Mouse (Mus musculus) CH12F3 (cell line): Measurements from ENCODE around the gene Rabggta.

Source experiments
- in situ Hi-C: fragments of 300-500 bp; cut with MboI; formaldehyde crosslinking; loops from 2 replicates; pipeline ENCODE4 v1.14.3; 2020; ENCODE audit warnings: low sequenced_read_pairs

Gene Rabggta

DNA sequence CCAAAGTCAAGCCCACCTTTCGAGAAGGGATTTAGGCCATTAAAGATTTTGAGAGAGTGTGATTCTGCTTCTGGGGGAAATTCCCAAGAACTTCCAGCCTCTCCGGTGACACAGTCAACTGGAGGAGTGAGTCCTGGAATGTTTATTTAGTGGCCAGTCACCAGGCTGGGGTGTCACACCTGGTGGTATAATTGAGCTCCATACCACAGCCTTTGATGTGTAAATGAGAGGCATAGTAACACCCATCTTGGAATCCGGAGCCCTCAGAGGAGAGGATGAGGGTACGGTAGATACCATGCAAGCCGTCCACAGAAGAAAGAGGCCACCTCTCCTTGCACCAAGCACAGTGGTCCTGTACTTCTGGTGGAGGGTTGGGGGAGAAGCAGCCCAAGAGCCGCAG is 19.3 kb downstream of the Rabggta start:
- in situ Hi-C loops, result no loop called here

DNA sequence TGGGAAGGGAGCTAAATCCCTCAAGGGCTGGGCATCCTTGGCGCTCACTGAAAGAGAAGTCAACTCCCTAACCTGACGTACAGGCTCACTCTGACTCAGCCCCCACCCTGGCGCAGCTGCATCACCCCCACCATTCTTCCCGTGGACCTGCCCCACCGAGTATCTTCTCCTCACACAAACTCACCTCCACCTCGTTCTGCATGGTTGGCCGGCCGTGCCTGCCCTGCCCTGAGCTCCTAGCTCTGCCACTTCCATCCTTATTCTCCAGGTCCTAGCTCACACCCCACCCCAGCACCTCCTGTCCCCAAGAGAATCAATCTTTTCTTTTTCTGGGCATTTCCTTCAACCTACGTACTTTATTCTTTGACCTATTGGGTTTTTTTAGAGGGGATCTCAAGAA is 20.9 kb downstream of the Rabggta start:
- in situ Hi-C loops, result no loop called here

DNA sequence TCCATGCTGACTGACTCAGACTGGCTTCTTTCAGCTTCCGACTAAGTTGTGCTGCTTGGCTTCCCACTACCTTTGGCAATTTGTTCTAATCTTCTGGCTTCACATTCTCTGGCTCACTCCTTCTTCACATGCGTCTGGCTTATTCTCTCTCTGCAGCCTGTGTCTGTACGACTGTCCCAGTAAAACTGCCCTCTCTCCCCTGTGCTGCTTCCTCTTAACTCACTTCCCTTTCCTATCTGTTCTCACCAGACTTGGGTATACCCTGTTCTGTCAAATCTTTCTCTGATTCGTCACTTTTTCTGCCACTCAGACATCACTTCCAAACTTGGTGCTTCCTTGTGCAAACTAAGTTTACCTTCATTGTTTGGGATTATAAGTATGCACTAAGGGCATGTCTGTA is 24.8 kb downstream of the Rabggta start:
- in situ Hi-C loops, result no loop called here

GRCm38 (mm10) chr14:55689433-55689832 is 32.6 kb downstream of the Rabggta start:
- in situ Hi-C loops, result loop anchor here (10.0 kb wide), 1 partner anchor 65 kb away; the partner anchor contains the start of gene Cideb

DNA sequence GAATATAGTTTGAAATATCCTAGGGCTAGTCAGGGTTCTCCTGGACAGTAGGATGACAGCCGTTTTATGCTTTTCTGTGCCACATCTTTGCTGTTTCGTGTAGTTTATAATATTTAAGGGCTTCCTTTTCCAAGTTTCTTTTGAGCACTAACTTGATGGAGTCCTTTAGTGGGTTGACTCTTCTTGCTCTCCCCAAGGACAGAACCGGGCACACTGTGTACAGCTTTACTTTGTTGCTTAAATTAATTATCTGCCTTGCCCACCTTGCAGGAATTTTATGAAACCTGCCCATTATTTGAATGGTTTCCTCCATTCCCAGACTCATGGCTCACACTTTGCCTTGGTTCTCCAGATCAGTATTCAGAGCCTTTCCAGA is 40.0 kb downstream of the Rabggta start:
- in situ Hi-C loops, result loop anchor here (10.0 kb wide), 1 partner anchor 73 kb away; the partner anchor contains the start of gene Cideb

DNA sequence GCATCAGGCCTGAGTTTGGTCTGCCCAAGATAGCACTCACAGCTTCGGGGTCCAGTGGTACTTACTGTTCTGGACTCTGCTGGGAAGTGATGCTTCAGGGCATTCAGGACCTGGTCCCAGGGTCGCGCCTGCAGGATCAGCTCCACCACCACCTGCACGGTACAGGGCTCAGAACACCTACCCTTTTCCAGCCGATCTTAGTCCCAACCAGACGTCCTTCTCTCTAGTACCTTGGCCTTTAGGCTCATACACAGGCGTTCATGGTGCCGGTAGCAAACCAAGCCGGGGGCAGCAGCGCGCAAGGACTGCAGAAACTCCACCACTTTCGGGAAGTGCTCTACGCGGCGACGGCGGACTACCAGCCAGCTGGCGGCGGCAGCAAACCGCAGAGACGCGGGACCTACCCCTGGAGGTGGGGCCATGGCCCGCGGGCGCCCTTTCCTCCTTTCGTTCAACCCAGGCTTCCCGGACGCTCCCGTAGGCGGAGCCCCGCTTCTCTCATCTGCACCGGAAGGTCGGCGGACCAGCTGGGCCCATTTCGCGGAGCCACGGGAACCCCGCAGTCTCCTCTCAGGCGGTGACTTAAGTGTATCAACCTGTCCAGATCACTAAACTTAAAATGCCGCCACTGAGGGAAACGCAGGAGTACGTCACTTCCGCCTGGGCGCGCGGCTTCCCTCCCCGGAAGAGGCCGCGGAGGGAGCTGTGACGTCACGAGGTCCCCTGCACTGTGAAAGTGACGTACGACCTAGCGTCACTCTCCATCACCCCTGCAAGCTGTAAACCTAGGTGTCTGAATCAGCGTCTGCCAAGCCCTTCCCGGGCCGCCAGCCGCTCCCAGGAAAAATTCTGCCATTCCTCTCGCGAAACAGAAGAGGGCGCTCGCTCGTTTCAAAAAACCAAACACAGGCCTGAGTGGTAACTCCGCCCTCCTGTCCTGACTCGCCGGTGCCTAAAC is 40.6 kb downstream of the Rabggta start, which contains the start of gene Tinf2:
TSS of gene Tinf2 (minus strand) at position 661 of the 958 bp plus-strand sequence.
- in situ Hi-C loops, result loop anchor here (10.0 kb wide), 1 partner anchor 73 kb away; the partner anchor contains the start of gene Cideb

DNA sequence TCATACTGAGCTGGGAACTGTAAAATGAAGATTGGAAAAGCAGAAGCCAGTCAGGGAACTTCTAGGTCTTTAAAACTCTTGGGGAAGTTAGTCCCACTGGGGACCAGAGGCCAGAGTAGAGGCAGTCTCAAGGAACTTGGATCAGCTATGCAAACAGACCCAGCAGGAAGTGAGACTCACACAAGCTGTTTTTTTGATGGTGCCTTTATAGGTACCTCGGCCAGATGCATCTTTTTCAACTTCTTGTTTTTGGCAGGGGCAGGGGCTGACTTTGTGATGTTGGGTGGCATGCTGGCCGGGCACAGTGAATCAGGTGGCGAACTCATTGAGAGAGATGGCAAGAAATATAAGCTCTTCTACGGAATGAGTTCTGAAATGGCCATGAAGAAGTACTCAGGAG is 44.4 kb downstream of the Rabggta start:
- in situ Hi-C loops, result no loop called here

- in situ Hi-C loops, result no loop called here
Observed at GRCm38 (mm10) chr14:55672741-55673060, 49.4 kb downstream of the Rabggta start.

GRCm38 (mm10) chr14:55671833-55672740 is 50.0 kb downstream of the Rabggta start, which contains the start of the genes Gmpr2 and Nedd8:
Gmpr2 (plus strand) TSS chr14:55671941.
Nedd8 (minus strand) TSS chr14:55672124.
- in situ Hi-C loops, result no loop called here

GRCm38 (mm10) chr14:55671486-55671832 is 50.6 kb downstream of the Rabggta start:
- in situ Hi-C loops, result no loop called here
